Mouse (Mus musculus): Measurements from ENCODE around the gene Map3k14. TPM values are rescaled to one million over a fixed set of nuclear protein-coding genes. Genes with fewer than 3 reads are reported as not detected.
A peak's percentile ranks its signal among the peaks of the same experiment; 100 is the strongest.

Map3k14 gene
- total and polyA plus RNA-seq, 2 experiments, result 1.4 to 2.1 TPM

DNA sequence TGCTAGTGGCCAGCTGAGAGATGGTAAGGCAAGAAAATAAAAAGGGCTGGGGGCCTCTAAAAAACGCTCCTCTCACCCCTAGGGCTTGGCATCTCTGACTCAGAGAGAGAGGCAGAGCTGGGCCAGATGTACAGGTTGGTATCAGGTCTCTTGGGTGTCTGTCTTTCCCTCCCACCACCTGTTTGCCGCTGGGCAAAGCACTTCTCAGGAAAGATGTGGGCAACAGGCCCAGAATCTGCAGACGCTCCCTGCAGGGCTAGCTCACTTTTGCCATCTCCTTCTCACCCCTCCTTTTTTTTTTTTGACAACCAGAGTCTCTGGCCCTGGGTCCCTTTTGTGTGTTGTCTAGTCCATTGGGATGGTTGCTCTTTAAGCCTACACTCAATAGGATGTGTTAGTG is 1.6 kb upstream of the Map3k14 start:
- WGBS, result 94% methylated on average over 3 of the region's 3 CpGs
- no peaks in the 10 kb centered on the region for H3K27me3 ChIP-seq (ENCODE audit: control insufficient read depth, insufficient read depth, low read length)
- no peak for DNase-seq (ENCODE audit: extremely low read depth, low read depth, low spot score)

DNA sequence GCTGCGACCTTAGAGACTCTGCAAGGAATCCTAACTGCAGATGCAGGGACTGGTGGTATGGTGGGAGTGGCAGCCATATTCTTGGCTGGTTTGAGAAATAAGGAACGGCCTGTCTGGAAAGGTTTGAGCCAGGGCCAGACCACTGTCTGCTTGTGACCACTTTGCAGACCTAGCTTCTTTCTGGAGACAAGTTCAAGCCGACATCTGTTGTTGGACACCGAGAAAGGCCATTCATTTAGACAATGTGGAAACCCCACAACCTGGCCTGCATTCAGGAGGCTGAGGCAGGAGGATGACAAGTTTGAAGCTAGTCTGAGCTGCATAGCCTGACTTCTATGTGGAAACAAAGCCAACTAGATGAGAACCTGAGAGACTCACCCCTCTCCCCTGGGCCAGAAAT is 1.1 kb upstream of the Map3k14 start:
- Histone ChIP-seq H3K4me3 (ENCODE audit: insufficient read depth, low read depth, low read length) (no peak overlapping the region), H3K27me3 (ENCODE audit: control insufficient read depth, insufficient read depth, low read length) (no peaks in the 10 kb centered on the region), H3K27ac (replicated peaks; ENCODE audit: insufficient read depth, low read depth, low read length) (no peak overlapping the region), H3K4me1 (ENCODE audit: control insufficient read depth, insufficient read depth, low read length) (peaks cover 2% of the 10 kb centered on the region), H3K9ac (ENCODE audit: low read depth, low read length) (no peak overlapping the region), H3K36me3 (ENCODE audit: control insufficient read depth, insufficient read depth, low read length) (no peaks in the 10 kb centered on the region), H3K79me2 (ENCODE audit: control insufficient read depth, insufficient read depth, low read length) (peaks cover 4% of the 10 kb centered on the region; the same call in 1 of the 2 replicates)
- WGBS, result 92% methylated on average over 4 of the region's 4 CpGs
- no peak for TF ChIP-seq POLR2A (IDR thresholded peaks at IDR 0.05; ENCODE audit: extremely low read depth, insufficient read depth, low read length)
- TF ChIP-seq CTCF (IDR thresholded peaks at IDR 0.05; ENCODE audit: low read depth, low read length), result no peak
- no peak for DNase-seq (ENCODE audit: extremely low read depth, low read depth, low spot score)

More for the DNA sequence above, 1.6 kb upstream of the Map3k14 start:
- Histone ChIP-seq H3K9ac (ENCODE audit: low read depth, low read length) (no peak overlapping the region), H3K4me1 (ENCODE audit: control insufficient read depth, insufficient read depth, low read length) (peaks cover 2% of the 10 kb centered on the region), H3K79me2 (ENCODE audit: control insufficient read depth, insufficient read depth, low read length) (peaks cover 4% of the 10 kb centered on the region; the same call in 1 of the 2 replicates), H3K27ac (replicated peaks; ENCODE audit: insufficient read depth, low read depth, low read length) (no peak overlapping the region), H3K36me3 (ENCODE audit: control insufficient read depth, insufficient read depth, low read length) (no peaks in the 10 kb centered on the region), H3K4me3 (ENCODE audit: insufficient read depth, low read depth, low read length) (no peak overlapping the region)
- TF ChIP-seq CTCF (IDR thresholded peaks at IDR 0.05; ENCODE audit: low read depth, low read length), result no peak
- no peak for TF ChIP-seq POLR2A (IDR thresholded peaks at IDR 0.05; ENCODE audit: extremely low read depth, insufficient read depth, low read length)

DNA sequence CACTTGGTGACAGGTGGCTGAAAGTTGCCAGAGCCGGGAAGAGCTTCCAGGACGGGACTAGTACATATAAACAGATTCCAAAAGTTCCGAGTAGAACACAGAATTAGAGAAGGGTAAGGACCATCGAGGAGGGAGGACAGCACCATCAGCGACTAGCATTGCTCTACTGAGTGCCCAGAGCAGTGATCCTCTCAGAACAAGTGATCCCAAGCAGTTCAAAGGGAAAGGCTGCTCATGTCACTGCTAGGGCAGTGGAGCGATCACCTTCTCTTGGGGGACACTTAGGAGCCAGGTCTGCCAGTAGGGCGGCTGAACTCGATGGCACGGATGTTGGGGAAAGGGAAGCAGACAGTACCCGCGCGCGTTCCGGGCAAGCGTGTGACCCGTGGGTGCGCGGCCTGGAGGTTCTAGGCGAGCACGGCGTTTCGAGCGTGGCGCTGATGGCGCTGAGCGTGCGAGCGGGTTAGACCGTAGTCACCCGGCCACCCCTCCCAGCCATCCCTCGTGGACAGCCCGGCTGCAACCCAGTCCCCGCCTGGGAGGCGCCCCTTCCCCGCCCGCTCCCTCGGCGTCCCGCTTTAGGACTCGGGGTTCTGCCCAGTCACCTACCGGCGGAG is 435 bp downstream of the Map3k14 start:
- peaks cover 10% of the 10 kb centered on the region for H3K4me1 ChIP-seq (ENCODE audit: control insufficient read depth, insufficient read depth, low read length)
- whole genome bisulfite sequencing, result under 1% methylated on average over 42 of the region's 42 CpGs
- peak overlapping the region; percentile 62 for H3K9ac ChIP-seq (ENCODE audit: low read depth, low read length)
- H3K27me3 ChIP-seq (ENCODE audit: control insufficient read depth, insufficient read depth, low read length), result no peaks in the 10 kb centered on the region
- no peaks in the 10 kb centered on the region for H3K36me3 ChIP-seq (ENCODE audit: control insufficient read depth, insufficient read depth, low read length)
- peak overlapping the region; percentile 3; the same call in 1 of the 2 replicates for H3K27ac ChIP-seq (replicated peaks; ENCODE audit: insufficient read depth, low read depth, low read length)
- peaks cover 4% of the 10 kb centered on the region; the same call in 1 of the 2 replicates for H3K79me2 ChIP-seq (ENCODE audit: control insufficient read depth, insufficient read depth, low read length)
- DNase-seq (ENCODE audit: extremely low read depth, low read depth, low spot score), result peak; percentile 46
- H3K4me3 ChIP-seq (ENCODE audit: insufficient read depth, low read depth, low read length), result peak overlapping the region; percentile 56
- peak; percentile 90; the same call in 1 of the 2 replicates for TF ChIP-seq POLR2A (IDR thresholded peaks at IDR 0.05; ENCODE audit: extremely low read depth, insufficient read depth, low read length)
- no peak for TF ChIP-seq CTCF (IDR thresholded peaks at IDR 0.05; ENCODE audit: low read depth, low read length)

GRCm38 (mm10) chr11:103265856-103266255 is 1.4 kb downstream of the Map3k14 start:
- WGBS, result 76% methylated on average over 2 of the region's 2 CpGs
- Histone ChIP-seq H3K4me1 (ENCODE audit: control insufficient read depth, insufficient read depth, low read length) (peaks cover 14% of the 10 kb centered on the region), H3K36me3 (ENCODE audit: control insufficient read depth, insufficient read depth, low read length) (no peaks in the 10 kb centered on the region), H3K27ac (replicated peaks; ENCODE audit: insufficient read depth, low read depth, low read length) (no peak overlapping the region), H3K27me3 (ENCODE audit: control insufficient read depth, insufficient read depth, low read length) (no peaks in the 10 kb centered on the region), H3K9ac (ENCODE audit: low read depth, low read length) (no peak overlapping the region), H3K4me3 (ENCODE audit: insufficient read depth, low read depth, low read length) (no peak overlapping the region), H3K79me2 (ENCODE audit: control insufficient read depth, insufficient read depth, low read length) (peaks cover 4% of the 10 kb centered on the region; the same call in 1 of the 2 replicates)
- TF ChIP-seq POLR2A (IDR thresholded peaks at IDR 0.05; ENCODE audit: extremely low read depth, insufficient read depth, low read length), result no peak
- TF ChIP-seq CTCF (IDR thresholded peaks at IDR 0.05; ENCODE audit: low read depth, low read length), result no peak
- DNase-seq (ENCODE audit: extremely low read depth, low read depth, low spot score), result no peak

- H3K79me2 ChIP-seq (ENCODE audit: control insufficient read depth, insufficient read depth, low read length), result peaks cover 9% of the 10 kb centered on the region; the same call in 1 of the 2 replicates
- no peak overlapping the region for H3K27ac ChIP-seq (replicated peaks; ENCODE audit: insufficient read depth, low read depth, low read length)
- DNase-seq (ENCODE audit: extremely low read depth, low read depth, low spot score), result peak; percentile 69
- WGBS, result 64% methylated on average over 7 of the region's 7 CpGs
- no peak overlapping the region for H3K4me3 ChIP-seq (ENCODE audit: insufficient read depth, low read depth, low read length)
- TF ChIP-seq CTCF (IDR thresholded peaks at IDR 0.05; ENCODE audit: low read depth, low read length) (no peak), POLR2A (IDR thresholded peaks at IDR 0.05; ENCODE audit: extremely low read depth, insufficient read depth, low read length) (no peak)
- H3K4me1 ChIP-seq (ENCODE audit: control insufficient read depth, insufficient read depth, low read length), result peaks cover 14% of the 10 kb centered on the region
- no peak overlapping the region for H3K9ac ChIP-seq (ENCODE audit: low read depth, low read length)
- H3K36me3 ChIP-seq (ENCODE audit: control insufficient read depth, insufficient read depth, low read length), result no peaks in the 10 kb centered on the region
- H3K27me3 ChIP-seq (ENCODE audit: control insufficient read depth, insufficient read depth, low read length), result no peaks in the 10 kb centered on the region
Measured at GRCm38 (mm10) chr11:103265211-103265610, 2.1 kb downstream of the Map3k14 start.

GRCm38 (mm10) chr11:103264427-103265005 is 2.8 kb downstream of the Map3k14 start:
- H3K9ac ChIP-seq (ENCODE audit: low read depth, low read length), result peak overlapping the region; percentile 2; the same call in 1 of the 2 replicates
- H3K27me3 ChIP-seq (ENCODE audit: control insufficient read depth, insufficient read depth, low read length), result no peaks in the 10 kb centered on the region
- no peaks in the 10 kb centered on the region for H3K36me3 ChIP-seq (ENCODE audit: control insufficient read depth, insufficient read depth, low read length)
- peaks cover 14% of the 10 kb centered on the region for H3K4me1 ChIP-seq (ENCODE audit: control insufficient read depth, insufficient read depth, low read length)
- no peak overlapping the region for H3K27ac ChIP-seq (replicated peaks; ENCODE audit: insufficient read depth, low read depth, low read length)
- DNase-seq (ENCODE audit: extremely low read depth, low read depth, low spot score), result peak; percentile 36
- 81% methylated on average over 20 of the region's 20 CpGs for WGBS
- TF ChIP-seq CTCF (IDR thresholded peaks at IDR 0.05; ENCODE audit: low read depth, low read length) (no peak), POLR2A (IDR thresholded peaks at IDR 0.05; ENCODE audit: extremely low read depth, insufficient read depth, low read length) (no peak)
- H3K79me2 ChIP-seq (ENCODE audit: control insufficient read depth, insufficient read depth, low read length), result peaks cover 14% of the 10 kb centered on the region; the same call in 1 of the 2 replicates
- peak overlapping the region; percentile 8; the same call in 1 of the 2 replicates for H3K4me3 ChIP-seq (ENCODE audit: insufficient read depth, low read depth, low read length)

Measured in liver, adult 2 months (tissue).